Mouse (Mus musculus) testis, postnatal 14 days (tissue): ENCODE results near the gene Prl8a8.

ENCODE experiments used
- DNase-seq: peaks from one replicate; pipeline ENCODE4 v3.0.0; 2021; ENCODE audit warnings: low spot score

The Prl8a8 gene

DNA sequence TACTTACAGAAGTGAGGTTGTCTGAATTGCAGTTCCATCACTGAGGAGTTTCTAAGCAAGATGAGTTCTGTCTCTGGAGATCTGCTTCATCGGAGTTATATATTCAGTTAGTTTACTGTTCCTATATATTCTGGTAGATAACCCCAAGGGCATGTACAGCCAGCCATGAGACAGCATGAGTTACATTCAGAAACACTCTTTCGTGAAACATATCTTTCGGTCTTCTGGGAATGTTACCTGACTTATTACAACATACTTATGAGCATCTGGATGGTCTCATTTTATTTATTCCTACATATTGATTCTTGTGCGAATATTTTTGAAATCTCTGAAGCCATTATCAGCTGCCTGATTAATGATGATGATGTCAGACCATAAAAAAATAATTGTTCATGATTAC is at the start of gene Prl8a8:
Prl8a8 (minus strand) TSS at position 101 of the 400 bp plus-strand sequence.
- DNase-seq, result no peak

DNA sequence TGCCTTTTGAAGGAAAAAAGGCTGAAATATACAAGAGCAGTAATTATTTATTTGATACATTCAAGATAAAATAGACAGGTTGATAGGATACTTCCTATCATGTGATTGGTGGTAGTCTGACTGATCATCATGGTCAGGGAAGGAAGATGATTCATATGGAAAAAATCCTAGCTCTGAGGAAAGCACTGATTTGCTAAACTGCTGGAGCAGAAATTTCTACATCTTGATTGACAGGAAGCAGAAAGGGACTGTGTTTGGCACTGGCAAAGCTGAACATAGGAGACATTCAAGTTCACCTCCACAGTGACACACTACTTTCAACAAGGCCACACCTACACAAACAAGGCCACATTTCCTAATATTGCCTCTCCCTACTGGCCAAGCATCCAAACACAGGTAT is 40.3 kb upstream of the Prl8a8 start:
- DNase-seq, result no peak

DNA sequence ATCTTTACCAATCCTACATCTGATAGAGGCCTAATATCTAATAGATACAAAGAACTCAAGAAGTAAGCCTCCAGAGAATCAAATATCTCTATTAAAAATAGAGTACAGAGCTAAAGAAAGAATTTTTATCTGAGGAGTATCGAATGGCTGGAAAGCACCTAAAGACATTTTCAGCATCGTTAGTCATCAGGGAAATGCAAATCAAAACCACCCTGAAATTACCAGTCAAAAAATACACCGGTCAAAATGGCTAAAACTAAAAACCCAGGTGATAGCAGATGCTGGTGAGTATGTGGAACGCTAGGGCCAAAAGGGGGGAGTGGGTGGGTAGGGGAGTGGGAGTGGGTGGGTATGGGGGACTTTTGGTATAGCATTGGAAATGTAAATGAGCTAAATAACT is 10.1 kb upstream of the Prl8a8 start:
- no peak for DNase-seq

DNA sequence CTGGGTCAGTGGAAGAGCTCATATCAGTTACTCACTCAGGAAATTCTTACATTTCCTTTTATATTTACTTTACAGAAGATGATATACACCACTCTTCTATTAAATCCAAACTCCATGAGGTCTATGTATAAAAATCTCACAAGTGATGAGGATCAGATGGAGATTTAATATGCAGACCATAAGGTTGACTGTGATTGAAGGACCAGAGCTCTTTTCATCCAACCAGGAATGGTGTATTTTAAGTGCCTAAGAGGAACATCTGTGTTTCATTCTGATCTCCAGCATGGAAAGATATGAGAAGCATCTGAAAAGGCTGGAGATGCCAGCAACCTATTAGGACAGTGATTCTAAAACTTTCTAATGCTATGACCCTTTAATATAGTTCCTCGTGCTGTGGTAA is 5.4 kb downstream of the Prl8a8 start:
- no peak for DNase-seq
